Mouse (Mus musculus) midbrain, embryonic 16.5 days (tissue): Measurements from ENCODE around the gene Grap2. TPM values are rescaled to one million over a fixed set of nuclear protein-coding genes. Genes with fewer than 3 reads are reported as not detected.
A peak's percentile ranks its signal among the peaks of the same experiment; 100 is the strongest.

Experiments used
- ATAC-seq: fragments of 200-750 bp; cut with Nextera tagmentation; 2 replicates; pipeline ENCODE4 v1.8.0; 2017; ENCODE audit warnings: moderate TSS enrichment
- H3K27ac ChIP-seq: fragments of 300-500 bp; sonication (generic); 2 replicates; pipeline ENCODE4 v1.5.1; 2014; ENCODE audit warnings: mild to moderate bottlenecking, low read length, mixed read lengths
- H3K27me3 ChIP-seq: fragments of 300-500 bp; sonication (generic); 2 replicates; pipeline ENCODE4 v1.6.1; 2014; ENCODE audit warnings: low read depth, low read length, mixed read lengths; ENCODE audit not compliant: control insufficient read depth, insufficient read depth
- H3K36me3 ChIP-seq: fragments of 300-500 bp; sonication (generic); 2 replicates; pipeline ENCODE4 v1.6.1; 2014; ENCODE audit warnings: mild to moderate bottlenecking, low read length, moderate library complexity, mixed read lengths; ENCODE audit not compliant: control insufficient read depth, insufficient read depth
- H3K4me1 ChIP-seq: fragments of 300-500 bp; sonication (generic); 2 replicates; pipeline ENCODE4 v1.6.1; 2014; ENCODE audit warnings: mild to moderate bottlenecking, low read length, mixed read lengths; ENCODE audit not compliant: control insufficient read depth, insufficient read depth
- H3K4me2 ChIP-seq: fragments of 300-500 bp; sonication (generic); 2 replicates; pipeline ENCODE4 v1.6.1; 2014; ENCODE audit warnings: mild to moderate bottlenecking, low read length, mixed read lengths
- H3K4me3 ChIP-seq: fragments of 300-500 bp; sonication (generic); 2 replicates; pipeline ENCODE4 v1.5.1; 2014; ENCODE audit warnings: low read depth, mild to moderate bottlenecking, low read length, moderate library complexity, mixed read lengths
- H3K9ac ChIP-seq: fragments of 300-500 bp; sonication (generic); 2 replicates; pipeline ENCODE4 v1.6.1; 2014; ENCODE audit warnings: low read depth, low read length, mixed read lengths
- H3K9me3 ChIP-seq: fragments of 300-500 bp; sonication (generic); replicated peaks from 2 replicates; pipeline ENCODE4 v1.6.1; 2014; ENCODE audit warnings: mild to moderate bottlenecking, low read length, mixed read lengths; ENCODE audit not compliant: control insufficient read depth, poor library complexity, severe bottlenecking
- WGBS: fragments of 180-500 bp; shearing (Covaris S2); extraction: QIAGEN DNeasy Blood & Tissue Kit; methylation state at CpG from one replicate; pipeline ENCODE4 v1.1.7; 2014; 5-methylcytosine and 5-hydroxymethylcytosine counted together
- polyA plus RNA-seq: library from polyadenylated mRNA; unstranded; fragments of >200 nt; fragmentation: Nextera tagmentation; extraction: Ambion mirVana; gene quantifications from 2 replicates; pipeline ENCODE4 v1.2.1, GENCODE M21; 2015

Gene Grap2
- polyA plus RNA-seq, 1 experiment from 2014 or later = 0.23 TPM

DNA sequence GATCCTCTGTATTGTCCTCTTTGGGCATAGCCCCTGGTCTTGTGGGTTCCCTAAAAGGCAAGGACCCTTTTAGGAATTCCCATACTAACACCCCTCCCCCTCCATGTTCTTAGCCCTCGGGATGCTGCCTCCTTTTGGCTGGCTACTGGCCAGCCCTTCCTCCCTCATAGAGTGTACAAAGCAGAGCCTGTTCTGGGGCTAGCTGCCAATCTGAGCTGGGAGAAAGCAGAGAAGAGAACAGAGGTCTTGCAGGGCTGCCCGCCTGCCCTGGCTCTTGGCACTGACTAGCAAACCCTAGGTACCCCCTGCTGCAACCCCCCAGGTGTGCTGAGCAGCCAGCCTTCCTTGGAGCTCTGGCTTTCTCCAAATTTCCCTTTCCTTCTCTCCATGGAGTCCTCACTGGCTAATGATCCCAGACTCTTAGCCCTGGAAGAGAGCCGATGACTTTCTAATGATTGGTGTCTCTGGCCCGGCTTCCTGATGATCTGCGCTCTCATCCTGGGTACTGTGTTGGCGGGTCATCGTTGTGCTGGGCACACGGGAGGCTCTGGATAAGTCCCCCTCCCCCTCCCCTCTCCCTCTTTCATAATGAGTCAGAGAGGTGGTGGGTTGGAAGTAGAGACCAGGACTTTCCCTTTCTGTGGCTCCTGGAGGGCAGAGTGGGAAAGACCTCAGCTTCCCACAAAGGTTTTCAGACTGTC is 107.3 kb downstream of the Grap2 start:
- H3K4me2 ChIP-seq = no peak overlapping the region
- no peaks in the 10 kb centered on the region for H3K36me3 ChIP-seq
- no peaks in the 10 kb centered on the region for H3K9me3 ChIP-seq
- 0 out of 2 replicates have a peak overlapping the region, but pooled peaks have one; percentile 35 for H3K27ac ChIP-seq
- H3K4me3 ChIP-seq = no peak overlapping the region
- no peak overlapping the region for H3K9ac ChIP-seq
- H3K27me3 ChIP-seq = no peaks in the 10 kb centered on the region
- ATAC-seq = peak; percentile 71; the same call in 1 of the 2 replicates
- peaks cover 18% of the 10 kb centered on the region for H3K4me1 ChIP-seq
- 39% methylated on average over 8 of the region's 8 CpGs for WGBS

DNA sequence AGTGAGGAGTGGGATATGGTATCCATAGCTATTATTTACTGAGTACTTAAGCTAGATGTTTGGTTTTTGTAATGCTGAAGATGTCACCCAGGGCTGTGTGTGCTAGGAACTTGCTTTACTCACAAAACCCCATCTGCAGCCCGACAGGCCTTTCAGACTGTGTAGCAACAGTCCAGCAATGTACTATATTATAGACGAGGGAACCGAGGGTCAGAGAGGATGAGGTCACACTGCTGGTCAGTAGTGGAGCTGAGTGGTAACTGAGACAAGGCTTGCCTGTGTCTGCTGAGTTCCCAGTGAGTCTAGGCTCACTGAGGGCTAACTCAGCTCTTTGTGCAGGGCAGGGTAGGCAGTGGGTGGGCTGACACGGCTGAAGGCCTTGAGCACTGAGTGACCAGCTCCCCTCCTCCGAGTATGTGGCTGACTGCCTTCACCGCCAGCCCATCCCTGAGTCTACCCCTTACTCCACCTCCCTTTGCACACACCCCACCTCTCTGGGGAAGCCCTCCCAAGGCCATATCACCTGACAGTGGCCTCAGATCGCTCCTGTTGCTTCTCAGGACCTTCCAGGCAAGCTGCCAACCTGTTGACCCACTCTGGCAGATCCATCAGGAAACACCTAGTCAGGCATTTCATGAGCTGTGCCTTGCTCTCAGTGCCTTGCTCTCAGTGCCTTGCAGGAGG is 108.1 kb downstream of the Grap2 start:
- no peak for ATAC-seq
- no peak overlapping the region for H3K9ac ChIP-seq
- no peaks in the 10 kb centered on the region for H3K9me3 ChIP-seq
- H3K27ac ChIP-seq = no peak overlapping the region
- H3K27me3 ChIP-seq = no peaks in the 10 kb centered on the region
- WGBS = 66% methylated on average over 7 of the region's 7 CpGs
- no peaks in the 10 kb centered on the region for H3K36me3 ChIP-seq
- H3K4me3 ChIP-seq = no peak overlapping the region
- H3K4me1 ChIP-seq = peaks cover 26% of the 10 kb centered on the region
- no peak overlapping the region for H3K4me2 ChIP-seq

DNA sequence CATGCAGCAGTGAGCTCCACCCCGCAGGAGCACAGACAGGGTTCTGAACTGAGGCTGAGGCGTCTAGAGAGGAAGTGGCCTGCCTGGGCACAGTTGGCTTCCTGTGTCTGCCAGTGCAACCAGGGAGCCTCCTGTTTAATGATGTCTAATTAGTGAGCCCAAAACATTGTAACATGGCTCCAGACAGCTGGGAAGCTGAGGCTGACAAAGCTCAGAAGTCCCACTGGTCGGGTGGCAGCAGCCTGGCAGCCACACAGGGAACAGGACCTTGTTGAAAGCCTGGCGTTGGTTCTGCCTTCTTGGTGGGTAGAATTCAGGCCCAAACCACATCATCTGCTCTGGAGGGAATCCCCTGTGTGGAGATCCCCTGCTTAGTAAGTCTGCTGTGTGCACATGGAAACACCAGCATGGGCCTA is 109.1 kb downstream of the Grap2 start:
- 66% methylated on average over 4 of the region's 4 CpGs for WGBS
- Histone ChIP-seq H3K4me2 (no peak overlapping the region), H3K9ac (no peak overlapping the region), H3K27me3 (no peaks in the 10 kb centered on the region), H3K4me1 (peaks cover 29% of the 10 kb centered on the region), H3K27ac (no peak overlapping the region), H3K36me3 (no peaks in the 10 kb centered on the region), H3K9me3 (no peaks in the 10 kb centered on the region), H3K4me3 (no peak overlapping the region)
- ATAC-seq = no peak

DNA sequence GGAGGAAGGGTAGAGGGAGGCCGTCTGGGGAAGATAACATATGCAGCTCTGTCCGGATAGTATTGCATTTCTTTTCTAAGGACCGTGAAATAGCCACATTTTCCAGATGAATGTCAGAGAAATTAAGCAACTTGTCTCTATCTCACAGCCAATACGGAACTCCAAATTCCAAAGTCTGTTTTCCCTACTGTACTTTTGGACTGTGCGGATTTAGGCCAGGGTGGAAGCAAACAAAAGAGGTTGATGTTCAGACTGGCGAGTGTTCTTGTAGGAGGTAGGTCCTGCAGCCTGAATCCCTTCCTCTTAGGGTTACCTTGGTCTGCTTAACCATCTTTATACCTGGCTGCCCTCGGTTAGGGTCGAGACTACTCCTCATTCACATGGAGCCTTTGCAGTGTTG is 109.9 kb downstream of the Grap2 start:
- Histone ChIP-seq H3K4me1 (peaks cover 29% of the 10 kb centered on the region), H3K36me3 (no peaks in the 10 kb centered on the region), H3K9me3 (no peaks in the 10 kb centered on the region), H3K27me3 (no peaks in the 10 kb centered on the region), H3K27ac (no peak overlapping the region), H3K4me3 (no peak overlapping the region), H3K9ac (no peak overlapping the region), H3K4me2 (no peak overlapping the region)
- no peak for ATAC-seq
- WGBS = 90% methylated on average over 8 of the region's 8 CpGs

DNA sequence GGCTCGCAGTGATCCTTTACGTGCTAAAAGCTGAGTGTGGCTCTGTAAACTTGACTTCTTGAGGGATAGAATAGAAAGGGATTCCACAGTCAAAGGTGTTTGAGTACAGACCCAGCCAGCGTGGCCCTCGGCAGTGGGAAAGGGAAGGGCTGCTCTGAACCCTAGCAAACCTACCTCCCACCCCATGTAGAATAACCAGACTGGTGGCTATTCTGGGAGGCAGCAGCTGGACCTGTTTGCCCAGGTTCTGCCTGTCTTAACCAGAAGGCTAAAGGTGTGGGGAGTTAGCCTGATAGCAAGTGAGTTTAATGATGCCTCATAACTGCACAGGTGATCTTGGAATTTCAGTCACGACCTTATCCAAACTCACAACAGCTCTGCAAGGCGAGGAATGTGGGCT is 110.8 kb downstream of the Grap2 start:
- Histone ChIP-seq H3K4me2 (no peak overlapping the region), H3K4me3 (no peak overlapping the region), H3K36me3 (no peaks in the 10 kb centered on the region), H3K27me3 (no peaks in the 10 kb centered on the region), H3K4me1 (peaks cover 28% of the 10 kb centered on the region), H3K9ac (no peak overlapping the region), H3K9me3 (no peaks in the 10 kb centered on the region), H3K27ac (no peak overlapping the region)
- no peak for ATAC-seq
- 83% methylated on average over 6 of the region's 6 CpGs for WGBS

DNA sequence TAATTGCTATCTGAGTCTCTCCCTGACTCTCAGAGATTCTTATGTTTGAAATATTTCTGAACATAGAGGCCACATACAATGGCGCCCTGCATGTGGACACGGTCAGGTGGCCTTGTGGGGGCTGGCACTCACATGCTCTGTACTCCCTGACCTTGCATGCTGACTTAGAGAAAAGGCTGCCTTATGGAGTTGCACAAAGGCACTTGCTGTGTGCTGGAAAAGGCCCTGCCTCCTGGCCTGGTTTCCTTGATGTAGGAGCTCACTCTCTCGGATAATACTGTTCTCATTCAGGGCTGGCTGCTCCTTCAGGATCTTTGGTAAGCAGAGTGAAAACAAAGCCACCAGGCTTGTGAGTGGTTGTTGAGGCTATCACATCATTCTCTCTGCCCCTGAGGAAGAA is 111.6 kb downstream of the Grap2 start:
- no peaks in the 10 kb centered on the region for H3K36me3 ChIP-seq
- H3K9me3 ChIP-seq = no peaks in the 10 kb centered on the region
- WGBS = 40% methylated on average over 3 of the region's 3 CpGs
- peak overlapping the region; percentile 31 for H3K27ac ChIP-seq
- H3K4me2 ChIP-seq = no peak overlapping the region
- H3K27me3 ChIP-seq = no peaks in the 10 kb centered on the region
- ATAC-seq = no peak
- no peak overlapping the region for H3K9ac ChIP-seq
- no peak overlapping the region for H3K4me3 ChIP-seq
- peaks cover 26% of the 10 kb centered on the region for H3K4me1 ChIP-seq

DNA sequence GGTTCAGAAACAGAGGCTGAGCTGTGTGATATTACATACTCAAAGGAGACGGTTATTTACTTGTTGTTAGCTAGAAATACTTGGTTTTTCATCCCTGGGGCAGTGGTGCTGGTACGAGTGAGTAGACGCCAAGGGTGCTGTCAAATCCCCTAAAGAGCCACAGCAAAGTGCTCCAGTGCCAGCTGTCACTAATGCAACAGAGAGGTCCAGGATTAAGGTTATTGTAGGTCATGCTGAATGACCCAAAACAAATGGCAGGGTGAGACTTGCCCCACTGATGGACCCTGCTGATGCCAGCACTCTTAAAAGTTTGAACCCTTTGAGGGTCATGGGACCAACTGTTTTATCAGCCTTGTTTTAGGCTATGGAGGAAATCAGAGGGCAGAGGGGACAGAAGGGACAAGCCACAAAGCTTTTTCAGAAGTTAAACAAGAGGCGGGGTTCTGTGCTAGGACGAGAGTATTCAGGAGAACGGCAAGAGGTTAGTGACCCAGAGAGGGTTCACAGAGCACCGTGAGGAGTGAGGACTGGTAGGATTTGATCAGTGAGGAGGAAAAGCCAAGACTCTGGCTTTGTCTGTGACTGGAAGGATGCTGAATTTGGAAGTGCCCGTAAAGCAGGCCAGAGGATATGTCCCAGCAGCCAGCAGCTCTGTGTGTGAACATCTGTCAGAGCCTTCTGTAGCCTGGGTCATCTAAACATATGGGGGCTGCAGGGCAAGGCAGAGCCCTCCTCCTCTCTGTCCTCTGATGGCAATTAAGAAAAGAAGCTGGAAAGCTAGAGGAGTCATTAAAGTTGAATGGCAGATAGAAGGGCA is 112.6 kb downstream of the Grap2 start:
- Histone ChIP-seq H3K27me3 (no peaks in the 10 kb centered on the region), H3K4me2 (no peak overlapping the region), H3K36me3 (no peaks in the 10 kb centered on the region), H3K9ac (no peak overlapping the region), H3K27ac (no peak overlapping the region), H3K4me1 (peaks cover 22% of the 10 kb centered on the region), H3K9me3 (no peaks in the 10 kb centered on the region), H3K4me3 (no peak overlapping the region)
- 18% methylated on average over 8 of the region's 8 CpGs for WGBS
- no peak for ATAC-seq

DNA sequence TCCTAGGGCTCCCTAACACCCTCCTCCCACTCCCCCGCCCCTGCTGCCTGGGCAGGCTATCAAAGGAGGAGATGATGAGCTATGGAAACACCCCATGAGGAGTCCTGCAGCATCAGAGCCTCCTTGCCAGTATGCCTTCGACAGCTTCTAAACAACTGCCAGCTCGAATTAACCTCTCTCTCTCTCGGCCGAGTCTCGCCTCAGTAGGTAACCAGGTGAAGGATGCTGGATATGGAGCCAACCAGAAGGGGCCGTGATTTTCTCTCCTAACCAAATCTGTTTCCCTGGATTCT is 113.2 kb downstream of the Grap2 start:
- Histone ChIP-seq H3K27me3 (no peaks in the 10 kb centered on the region), H3K4me1 (peaks cover 22% of the 10 kb centered on the region), H3K9ac (no peak overlapping the region), H3K4me2 (no peak overlapping the region), H3K36me3 (no peaks in the 10 kb centered on the region), H3K4me3 (no peak overlapping the region), H3K9me3 (no peaks in the 10 kb centered on the region), H3K27ac (no peak overlapping the region)
- WGBS = 26% methylated on average over 7 of the region's 7 CpGs
- ATAC-seq = peak; percentile 81

DNA sequence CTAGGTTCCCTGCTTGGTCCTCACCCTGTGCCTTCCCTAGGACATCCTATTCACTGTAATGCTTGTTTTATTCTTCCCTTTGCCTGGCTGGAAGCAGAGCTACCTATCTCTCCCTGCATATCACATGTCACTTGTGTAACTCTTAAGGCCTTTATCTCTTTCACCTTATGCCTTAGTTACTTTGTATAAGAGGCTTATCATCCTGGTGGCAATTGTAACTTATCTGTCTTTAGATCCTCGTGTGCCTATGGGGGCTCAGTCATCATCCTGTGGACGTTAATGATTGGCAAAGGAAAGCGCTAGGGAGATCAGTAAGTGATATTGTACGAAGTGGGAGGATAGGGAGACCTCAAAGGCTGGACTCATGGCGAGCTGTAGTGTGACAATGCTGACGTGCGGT is 116.1 kb downstream of the Grap2 start:
- H3K4me3 ChIP-seq = no peak overlapping the region
- ATAC-seq = no peak
- 69% methylated on average over 7 of the region's 7 CpGs for WGBS

More for the DNA sequence above, 116.1 kb downstream of the Grap2 start:
- Histone ChIP-seq H3K4me2 (no peak overlapping the region), H3K27ac (no peak overlapping the region), H3K9ac (no peak overlapping the region), H3K36me3 (no peaks in the 10 kb centered on the region), H3K27me3 (no peaks in the 10 kb centered on the region), H3K9me3 (no peaks in the 10 kb centered on the region), H3K4me1 (peaks cover 25% of the 10 kb centered on the region)
